Mouse (Mus musculus) bone marrow macrophage, adult 2 months (primary cell): ENCODE data around the gene Ssh3. TPM values are rescaled to one million over a fixed set of nuclear protein-coding genes. Genes with fewer than 3 reads are reported as not detected.

Source experiments
- H3K27ac ChIP-seq: 2 replicates; pipeline ENCODE4 v1.5.1; 2012; ENCODE audit warnings: low read depth, low read length; ENCODE audit not compliant: insufficient read depth
- H3K4me1 ChIP-seq: 2 replicates; pipeline ENCODE4 v1.6.1; 2012; ENCODE audit warnings: low read length; ENCODE audit not compliant: control insufficient read depth, insufficient read depth
- H3K4me3 ChIP-seq: 2 replicates; pipeline ENCODE4 v1.5.1; 2012; ENCODE audit warnings: mild to moderate bottlenecking, low read length, moderate library complexity; ENCODE audit not compliant: insufficient read depth
- CTCF ChIP-seq: IDR thresholded peaks from 2 replicates; pipeline ENCODE4 v1.5.1; 2012; ENCODE audit warnings: low read depth, mild to moderate bottlenecking, low read length, moderate library complexity
- POLR2A ChIP-seq: IDR thresholded peaks from 2 replicates; pipeline ENCODE4 v1.6.1; 2012; ENCODE audit warnings: mild to moderate bottlenecking, low read depth, low read length, borderline replicate concordance
- polyA plus RNA-seq: library from polyadenylated mRNA; stranded (reverse); fragments of >200 nt; gene quantifications from 2 replicates; pipeline ENCODE4 v1.2.4, GENCODE M21; 2012; ENCODE audit not compliant: missing spikeins, insufficient read depth, insufficient read length

Gene Ssh3
- polyA plus RNA-seq, 1 experiment: 87.6 TPM

DNA sequence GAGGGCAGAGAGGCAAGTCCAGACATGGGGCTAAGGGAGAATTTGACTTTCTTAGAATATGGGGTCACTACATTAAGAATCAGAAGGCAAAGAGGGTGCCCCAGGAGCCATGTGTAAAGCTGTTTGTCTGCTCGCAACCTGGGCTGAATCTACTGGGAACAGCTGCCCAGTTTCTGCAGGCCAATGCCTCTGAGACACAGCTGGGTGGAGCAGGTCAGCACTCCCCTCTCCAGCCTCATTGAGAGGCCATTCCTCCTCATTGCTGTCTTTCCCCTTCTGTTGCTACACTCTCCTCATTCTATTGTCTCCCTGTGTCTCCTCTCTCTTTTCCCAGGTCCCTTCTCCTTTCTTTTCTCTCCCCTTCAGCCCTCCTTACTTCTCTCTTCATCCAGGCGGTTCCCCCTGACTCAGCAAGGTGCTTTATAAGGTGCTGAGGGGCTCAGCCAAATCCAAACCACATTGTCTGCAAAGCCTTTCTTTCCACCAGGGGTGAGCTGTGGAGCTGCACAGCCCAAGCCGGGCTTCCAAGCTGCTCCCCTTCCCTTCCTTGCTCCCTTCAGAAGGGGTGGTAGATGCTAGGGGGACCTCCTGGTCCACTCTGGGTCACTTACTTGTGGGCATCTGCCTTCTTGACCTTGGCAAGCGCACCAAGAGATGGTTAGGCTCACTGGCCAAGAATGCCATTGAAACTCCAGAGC is 56.9 kb downstream of the Ssh3 start:
- peaks cover 14% of the 10 kb centered on the region for H3K4me1 ChIP-seq
- TF ChIP-seq POLR2A: no peak
- no peak for TF ChIP-seq CTCF
- no peak overlapping the region for H3K4me3 ChIP-seq
- H3K27ac ChIP-seq: no peak overlapping the region

Other genes starting within 250 kb of the Ssh3 start
- gene Gstp1, start 231.2 kb downstream of the Ssh3 start, polyA plus RNA-seq: 103 and 118 TPM in 2 replicates
- 2.6 TPM in 1 of 2 replicates, not detected in the other for gene Gstp2, start 223.2 kb downstream of the Ssh3 start, polyA plus RNA-seq
- gene Gstp3, start 209.6 kb downstream of the Ssh3 start, polyA plus RNA-seq: not detected in 2 replicates
- not detected in 2 replicates for gene Cabp2, start 187.6 kb downstream of the Ssh3 start, polyA plus RNA-seq
- 98.0 and 98.3 TPM in 2 replicates for gene Cdk2ap2, start 172.0 kb downstream of the Ssh3 start, polyA plus RNA-seq
- 72.3 and 86.7 TPM in 2 replicates for gene Pitpnm1, start 169.2 kb downstream of the Ssh3 start, polyA plus RNA-seq
- gene Aip, start 143.3 kb downstream of the Ssh3 start, polyA plus RNA-seq: 75.1 and 75.6 TPM in 2 replicates
- gene Gpr152, start 129.4 kb downstream of the Ssh3 start, polyA plus RNA-seq: not detected in 2 replicates
- gene Cabp4, start 125.1 kb downstream of the Ssh3 start, polyA plus RNA-seq: not detected in 2 replicates
- gene Coro1b, start 120.6 kb downstream of the Ssh3 start, polyA plus RNA-seq: 276 and 314 TPM in 2 replicates
- 0.87 and 2.3 TPM in 2 replicates for gene Ptprcap, start 115.6 kb downstream of the Ssh3 start, polyA plus RNA-seq
- gene Rps6kb2, start 105.8 kb downstream of the Ssh3 start, polyA plus RNA-seq: 32.3 and 39.5 TPM in 2 replicates
- 0.68 and 1.1 TPM in 2 replicates for gene Carns1, start 93.7 kb downstream of the Ssh3 start, polyA plus RNA-seq
- gene Tbc1d10c, start 77.9 kb downstream of the Ssh3 start, polyA plus RNA-seq: 0.77 and 0.83 TPM in 2 replicates
- 299 and 331 TPM in 2 replicates for gene Ppp1ca, start 77.1 kb downstream of the Ssh3 start, polyA plus RNA-seq
- gene Rad9a, start 67.5 kb downstream of the Ssh3 start, polyA plus RNA-seq: 25.1 and 27.2 TPM in 2 replicates
- gene Clcf1, start 54.9 kb downstream of the Ssh3 start, polyA plus RNA-seq: 0.40 and 0.56 TPM in 2 replicates
- not detected in 2 replicates for gene AC109138.7, start 54.8 kb downstream of the Ssh3 start, polyA plus RNA-seq
- gene Pold4, start 37.3 kb downstream of the Ssh3 start, polyA plus RNA-seq: 77.5 and 93.5 TPM in 2 replicates
- gene Ankrd13d, start 14.0 kb upstream of the Ssh3 start, polyA plus RNA-seq: 21.8 TPM in 2 replicates
- gene Grk2, start 37.0 kb upstream of the Ssh3 start, polyA plus RNA-seq: 250 and 278 TPM in 2 replicates
- 81.5 and 84.4 TPM in 2 replicates for gene Kdm2a, start 129.1 kb upstream of the Ssh3 start, polyA plus RNA-seq
- 1.1 and 1.4 TPM in 2 replicates for gene Rhod, start 170.3 kb upstream of the Ssh3 start, polyA plus RNA-seq
- gene Syt12, start 208.3 kb upstream of the Ssh3 start, polyA plus RNA-seq: not detected in 2 replicates
- gene 2010003K11Rik, start 229.4 kb upstream of the Ssh3 start, polyA plus RNA-seq: not detected in 2 replicates
- gene Pcx, start 241.3 kb upstream of the Ssh3 start, polyA plus RNA-seq: 1.8 and 3.7 TPM in 2 replicates